Mouse (Mus musculus) right cerebral cortex, adult 18-20 months (tissue): ENCODE measurements at regions not wholly inside any gene's neighbourhood (a gene's known extent, or its start where the extent isn't known, plus 50 kb on each side); places are given as distances from the start of the nearest gene placed in this dataset.

Experiments used
- DNase-seq: peaks from one replicate; pipeline ENCODE4 v3.0.0; 2022; ENCODE audit warnings: mixed read lengths

DNA sequence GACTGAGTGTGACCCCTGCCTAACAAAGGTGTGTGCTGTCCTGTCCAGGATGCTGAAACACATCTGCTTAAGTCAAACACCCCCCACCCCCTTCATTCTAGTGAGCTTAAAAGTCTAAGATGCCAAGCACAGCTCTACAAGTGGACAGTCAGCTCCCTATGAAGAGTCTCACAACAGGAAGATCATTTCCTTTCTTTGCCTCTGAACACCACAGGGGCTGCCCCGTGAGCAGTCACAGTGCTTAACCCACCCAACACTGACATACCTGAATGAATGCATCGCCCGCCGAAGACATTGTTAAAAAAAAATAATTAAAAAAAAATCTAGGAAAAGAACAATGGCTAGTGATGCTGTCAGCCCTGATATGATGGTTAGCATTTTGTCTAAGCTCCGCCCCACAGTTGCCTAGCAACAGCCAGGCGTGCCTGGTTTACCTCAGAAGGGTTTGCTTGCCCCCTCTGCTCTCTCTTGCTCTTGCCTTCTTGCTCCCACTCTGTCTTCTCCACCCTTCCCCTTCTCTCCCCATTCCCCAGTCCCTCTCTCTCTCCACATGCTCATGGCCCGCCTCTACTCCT lies 187.7 kb downstream of the Ly86 start:
- no peak for DNase-seq

- DNase-seq = no peak
Observed at GRCm38 (mm10) chr13:37533851-37534250, 188.8 kb downstream of the Ly86 start.

GRCm38 (mm10) chr13:37537330-37537729 lies 192.3 kb downstream of the Ly86 start:
- DNase-seq = no peak

GRCm38 (mm10) chr13:37537793-37538192 lies 192.8 kb downstream of the Ly86 start:
- DNase-seq = no peak

GRCm38 (mm10) chr13:37540980-37541531 lies 196.0 kb downstream of the Ly86 start:
- no peak for DNase-seq

- DNase-seq = peak; percentile 10
Observed at GRCm38 (mm10) chr13:37541674-37542073, 196.7 kb downstream of the Ly86 start.

DNA sequence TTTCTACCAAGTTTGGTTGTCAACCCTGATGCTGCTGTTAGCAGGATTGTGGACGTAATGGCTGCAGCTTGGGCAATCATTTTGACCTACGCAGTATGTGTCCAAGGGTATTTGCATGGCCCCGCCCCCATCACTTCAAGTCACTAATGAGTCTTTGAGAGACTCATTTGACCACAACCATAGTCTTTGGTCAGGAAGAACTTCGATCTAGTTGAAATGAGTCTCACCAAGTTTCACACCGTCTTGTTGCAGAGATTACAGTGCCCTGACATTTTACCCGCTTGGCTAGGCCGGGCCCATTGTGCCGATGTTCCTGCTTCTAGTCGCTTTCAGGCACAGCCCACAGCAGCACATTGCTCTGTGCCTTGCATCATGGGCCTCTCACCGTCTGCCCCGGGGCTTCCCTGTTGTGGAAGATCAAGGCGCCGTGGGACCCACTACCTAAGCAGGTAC lies 197.8 kb downstream of the Ly86 start:
- DNase-seq = no peak

DNA sequence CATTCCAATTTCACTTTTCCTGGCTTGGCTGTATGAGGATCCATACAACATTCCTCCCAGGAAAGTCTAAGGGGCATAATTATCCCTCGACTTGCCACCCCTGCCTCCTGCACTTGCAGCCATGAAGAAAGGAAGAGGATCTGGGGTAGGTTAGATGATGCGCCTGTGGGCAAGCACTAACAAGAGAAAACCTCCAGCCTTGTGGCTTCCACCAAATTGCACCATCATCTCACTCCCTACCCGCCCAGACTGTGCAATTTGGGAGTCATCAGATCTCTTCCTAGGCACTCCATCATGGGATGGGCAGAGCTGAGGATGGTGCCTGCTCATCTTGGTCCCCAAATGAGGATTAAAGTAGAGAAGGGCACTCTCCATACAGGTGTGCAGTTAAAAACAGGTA lies 198.8 kb downstream of the Ly86 start:
- DNase-seq = no peak

DNA sequence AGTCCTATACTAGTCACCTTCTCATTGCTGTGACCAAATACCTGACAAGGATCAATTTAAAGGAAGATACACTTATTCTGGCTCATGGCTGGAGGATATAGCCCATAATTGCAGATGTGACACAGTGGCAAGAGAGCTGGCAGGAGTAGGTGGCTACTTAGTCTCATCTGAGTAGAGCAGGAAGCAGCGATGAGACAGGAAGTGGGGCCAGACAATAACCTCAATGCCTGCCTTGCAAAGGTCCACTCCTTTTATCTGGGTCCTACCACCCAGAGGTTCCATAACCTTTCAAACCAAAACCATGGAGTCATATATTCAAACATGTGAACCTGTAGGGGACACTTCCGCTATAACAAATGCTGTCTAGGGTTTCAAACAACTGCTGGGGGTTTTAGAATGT lies 199.7 kb downstream of the Ly86 start:
- DNase-seq = no peak

DNA sequence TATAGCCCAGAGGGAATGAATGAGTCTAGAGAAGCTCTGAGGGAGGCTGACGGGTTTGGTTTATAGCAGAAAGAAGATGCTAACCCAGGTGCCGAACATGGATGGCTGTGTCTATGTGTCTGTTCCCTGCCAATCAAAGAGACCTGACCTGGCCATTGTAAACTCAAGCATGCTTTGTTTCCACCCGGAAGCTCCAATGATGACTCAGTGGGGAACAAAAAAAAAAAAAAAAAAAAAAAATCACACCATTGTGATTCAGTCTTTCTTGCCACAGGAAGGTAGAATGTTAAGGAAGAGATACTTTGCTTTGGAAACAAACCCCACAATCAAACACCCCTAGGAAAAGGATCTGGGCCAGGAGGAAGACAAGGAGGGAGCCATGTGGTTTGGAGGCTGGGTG lies 201.5 kb downstream of the Ly86 start:
- DNase-seq = no peak

DNA sequence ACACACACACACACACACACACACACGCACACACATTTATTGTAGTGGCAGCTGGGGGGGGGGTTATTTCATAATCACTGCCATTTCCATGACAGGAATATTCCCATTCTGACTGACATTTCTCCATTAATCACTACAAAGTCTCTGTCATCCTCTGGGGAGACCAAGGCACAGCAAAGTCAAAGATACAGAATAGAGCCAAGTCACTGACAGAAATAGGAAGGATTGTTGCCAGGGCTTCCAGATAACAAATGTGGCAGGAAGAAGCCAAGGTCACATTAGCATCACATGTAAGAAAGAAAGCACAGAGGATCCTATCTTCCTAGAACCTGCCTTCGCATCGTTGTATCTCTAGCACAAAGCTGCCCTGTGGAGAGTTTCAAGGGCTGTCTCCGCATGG lies 205.6 kb downstream of the Ly86 start:
- no peak for DNase-seq

DNA sequence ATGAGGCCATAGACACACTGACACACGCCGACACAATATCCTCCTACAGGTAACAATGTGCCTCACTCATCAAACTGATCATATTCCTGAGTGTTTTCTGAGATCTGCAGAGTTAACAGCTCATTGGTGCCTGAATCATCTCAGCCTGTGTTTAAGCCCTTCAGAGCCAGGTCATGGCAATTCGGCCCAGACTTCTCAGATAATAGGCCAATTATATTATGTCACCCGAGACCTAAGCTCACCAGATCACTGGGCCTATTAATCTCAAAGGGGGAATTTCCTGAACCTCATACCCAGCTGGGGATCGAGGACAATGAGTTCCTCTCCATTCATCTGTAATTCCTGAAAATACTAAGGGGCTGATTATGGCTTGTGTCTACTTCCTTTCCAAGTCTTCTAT lies 208.4 kb downstream of the Ly86 start:
- DNase-seq = no peak

DNA sequence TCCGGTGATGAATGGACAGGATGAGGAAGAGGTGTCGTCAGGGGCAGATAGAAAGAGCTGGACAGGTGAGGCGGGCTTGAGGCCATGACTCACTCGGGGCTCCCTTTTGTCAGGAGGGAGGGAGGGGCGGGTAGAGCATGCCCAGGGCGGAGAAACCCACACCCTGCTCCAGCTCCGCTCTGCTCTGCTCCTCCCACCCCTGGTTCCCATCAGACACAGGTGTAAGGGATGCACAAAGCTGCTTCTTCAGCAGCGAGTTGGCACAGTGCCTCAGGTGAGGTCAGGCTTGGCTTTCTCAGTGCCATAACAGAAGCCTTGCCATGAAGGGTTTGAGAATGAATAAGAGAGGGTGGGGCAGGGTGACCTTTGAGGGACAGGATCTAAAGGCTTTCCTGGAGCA lies 212.2 kb downstream of the Ly86 start:
- no peak for DNase-seq

DNA sequence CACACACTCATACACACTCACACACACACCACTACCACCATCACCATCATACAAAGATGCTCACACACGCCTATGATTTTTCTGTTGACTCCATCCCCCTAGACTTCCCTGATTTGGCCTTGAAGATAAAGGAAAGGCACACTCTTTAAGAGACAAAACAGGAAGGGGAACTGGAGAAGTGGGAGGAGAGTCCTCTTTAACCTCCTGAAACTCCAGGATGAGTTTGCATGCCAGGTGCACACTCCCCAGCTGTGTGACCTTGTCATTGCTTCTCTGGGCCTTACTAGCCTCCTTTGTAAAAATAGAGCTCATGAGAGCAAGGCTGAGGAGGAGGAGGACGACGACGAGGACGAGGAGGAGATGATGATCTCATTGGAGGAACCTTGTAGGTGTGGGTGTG lies 212.8 kb downstream of the Ly86 start:
- no peak for DNase-seq

DNA sequence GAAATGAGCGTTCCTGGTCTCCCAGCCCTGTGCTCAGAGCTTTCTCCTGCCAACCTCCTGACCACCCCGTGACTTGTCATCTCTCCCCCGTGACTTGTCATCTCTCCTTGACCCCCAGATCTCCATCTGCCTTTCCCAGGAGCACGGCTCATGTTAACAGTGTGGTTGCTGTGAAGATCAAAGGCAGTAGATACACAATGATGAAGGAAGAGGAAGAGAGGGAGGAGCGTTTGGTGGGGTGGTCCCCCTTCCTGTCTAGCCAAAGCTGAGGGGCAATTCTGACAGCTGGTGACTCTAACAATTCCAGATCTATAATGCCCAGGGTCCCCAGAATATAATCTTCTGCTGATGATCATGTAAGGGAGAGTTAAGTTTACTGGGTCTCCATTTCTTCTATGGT lies 214.0 kb downstream of the Ly86 start:
- DNase-seq = no peak

DNA sequence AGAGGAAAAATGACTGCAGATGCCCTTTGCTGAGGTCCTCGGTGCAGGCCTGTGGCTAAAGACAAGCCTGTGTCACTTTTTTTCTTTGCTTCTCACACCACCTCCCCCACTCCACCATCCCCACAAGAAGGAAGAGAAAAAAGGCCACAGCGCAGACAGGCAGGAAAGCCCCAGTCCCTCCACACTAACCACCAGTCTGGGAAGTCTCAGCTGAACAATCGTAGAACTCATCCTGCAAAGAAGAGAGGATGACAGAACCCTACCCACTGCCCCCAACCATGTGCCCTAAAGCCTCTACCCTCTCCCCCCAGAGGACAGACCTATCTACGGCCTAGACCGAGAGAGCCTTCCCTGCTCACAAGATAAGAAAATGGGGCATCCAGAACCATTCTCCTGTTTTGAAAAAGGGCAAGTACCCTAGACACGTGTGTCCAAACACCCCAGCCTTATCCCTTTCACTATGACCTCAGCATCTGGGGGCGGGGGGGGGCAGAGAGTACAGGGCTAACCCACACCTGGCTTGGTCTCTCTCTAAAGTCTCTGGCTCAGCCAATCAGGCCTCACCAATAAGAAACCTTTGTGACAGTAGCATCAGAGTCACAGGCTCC lies 214.8 kb downstream of the Ly86 start:
- no peak for DNase-seq

DNA sequence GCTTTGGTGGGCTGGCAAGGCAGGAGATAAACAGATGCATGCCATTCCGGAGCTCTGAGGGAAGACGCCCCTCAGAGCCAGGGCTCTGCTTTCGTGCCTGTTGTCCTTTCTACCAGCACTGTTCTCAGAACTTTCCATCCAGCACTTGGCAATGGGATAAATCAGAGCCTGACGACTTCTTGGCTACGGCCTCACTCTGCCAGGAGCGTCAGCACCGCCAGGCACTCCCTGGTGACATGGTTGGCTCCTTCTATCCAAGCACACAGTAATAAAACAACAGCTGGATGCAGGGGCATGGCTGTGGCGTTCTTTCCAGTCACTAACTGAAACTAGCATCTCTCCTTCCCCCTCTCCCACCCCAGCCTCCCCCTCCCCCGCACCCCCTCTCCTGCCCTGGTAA lies 215.4 kb downstream of the Ly86 start:
- no peak for DNase-seq

DNA sequence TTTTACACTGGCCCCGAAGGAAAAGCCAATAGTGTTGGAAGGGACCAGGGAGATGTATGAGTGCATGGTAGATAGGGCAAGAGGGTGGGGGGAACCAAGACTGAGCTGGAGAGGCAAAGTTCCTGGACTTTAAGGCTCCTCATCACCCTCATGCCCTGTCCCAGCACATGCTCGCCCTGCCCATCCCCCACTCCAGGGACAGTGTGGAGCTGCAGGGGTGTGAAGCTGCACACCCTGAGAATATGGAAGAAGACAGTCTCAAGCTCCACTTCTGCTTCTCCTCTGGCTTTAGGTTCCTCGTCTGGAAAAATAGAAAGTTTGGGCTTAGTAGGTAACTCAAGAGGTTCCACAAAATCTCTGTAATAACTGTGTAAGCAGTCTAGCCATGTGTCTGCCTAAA lies 215.8 kb downstream of the Ly86 start:
- DNase-seq = no peak

DNA sequence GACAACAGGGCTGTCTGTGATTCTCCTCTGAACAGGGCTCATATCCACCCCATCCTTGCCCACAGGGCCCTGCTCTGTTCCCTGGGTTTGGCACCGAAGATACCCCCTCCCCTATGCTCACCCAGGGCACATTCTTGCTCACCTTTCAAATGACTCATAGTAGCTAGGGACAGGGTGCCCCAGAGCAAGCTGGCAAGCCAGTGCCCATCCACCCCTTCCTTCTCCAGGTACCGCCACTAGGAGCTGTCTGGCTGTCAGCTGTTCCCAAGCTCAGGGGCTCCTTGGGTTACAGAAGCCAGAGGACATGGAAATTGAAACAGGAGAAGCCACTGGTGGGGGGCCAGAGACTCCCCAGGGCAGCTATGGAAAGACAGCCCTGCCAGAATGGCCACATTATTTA lies 216.4 kb downstream of the Ly86 start:
- no peak for DNase-seq

- no peak for DNase-seq
Observed at GRCm38 (mm10) chr13:37562141-37562540, 216.1 kb upstream of the Rreb1 start.

DNA sequence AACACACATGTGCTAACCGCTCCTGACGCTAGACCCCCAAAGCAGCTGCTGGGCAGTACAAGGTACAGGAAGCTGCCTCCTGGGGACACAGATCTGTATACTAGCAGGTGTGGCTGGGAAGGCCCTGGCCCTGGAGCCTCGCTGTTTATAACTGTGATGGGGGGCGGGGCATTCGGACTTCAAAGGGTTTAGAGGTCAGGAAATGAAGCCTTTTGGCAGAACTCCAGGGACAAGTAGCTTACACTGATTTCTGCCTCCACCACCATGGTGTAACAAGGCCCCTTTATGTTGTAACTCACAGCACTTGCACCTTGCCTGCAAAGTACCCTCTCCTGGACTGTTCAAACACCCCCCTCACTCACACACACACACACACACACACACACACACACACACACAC lies 215.5 kb upstream of the Rreb1 start:
- no peak for DNase-seq

- no peak for DNase-seq
Observed at GRCm38 (mm10) chr13:37569051-37569450, 209.1 kb upstream of the Rreb1 start.

DNA sequence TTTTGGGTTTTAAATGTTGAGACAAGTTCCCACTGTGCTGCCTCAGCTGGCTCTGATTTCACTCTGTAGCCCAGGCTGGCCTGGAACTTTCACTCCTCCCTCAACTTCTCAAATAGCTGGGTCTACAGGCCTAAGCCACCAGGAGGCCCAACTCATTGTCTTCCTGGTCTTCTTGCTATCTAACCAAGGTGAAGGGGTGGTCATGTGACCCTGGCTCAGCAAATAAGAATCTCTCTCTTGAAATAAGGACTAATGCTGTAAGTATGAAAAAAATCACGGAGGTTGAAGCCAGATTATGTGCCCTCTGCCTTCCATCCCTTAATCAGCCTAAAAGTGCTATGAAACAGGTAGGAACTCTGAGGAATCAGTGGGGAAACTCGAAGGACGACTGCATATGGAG lies 208.7 kb upstream of the Rreb1 start:
- DNase-seq = no peak

DNA sequence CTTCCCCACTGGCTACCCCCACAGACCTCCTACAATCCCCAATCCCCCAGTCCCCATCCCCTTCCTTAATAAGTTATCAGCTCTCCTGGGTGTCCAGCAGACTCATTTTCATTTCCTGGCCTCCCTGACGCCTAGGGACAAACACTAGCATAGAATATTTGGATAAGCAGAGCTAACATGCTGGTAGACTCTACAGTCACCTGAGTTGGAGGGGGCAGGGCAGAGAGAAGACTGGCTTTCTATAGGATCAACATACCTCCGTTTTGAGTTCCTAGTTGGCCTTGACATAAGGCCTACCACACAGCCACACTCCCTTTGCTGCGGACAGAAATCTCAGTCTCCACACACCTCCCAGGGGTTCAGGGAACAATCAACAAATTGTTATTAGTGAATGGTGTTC lies 205.2 kb upstream of the Rreb1 start:
- no peak for DNase-seq

- DNase-seq = no peak
Observed at GRCm38 (mm10) chr13:37579231-37579630, 199.0 kb upstream of the Rreb1 start.
